Mouse (Mus musculus) stomach, embryonic 16.5 days (tissue): ENCODE data around the gene Insm1. TPM values are rescaled to one million over a fixed set of nuclear protein-coding genes. Genes with fewer than 3 reads are reported as not detected.

Experiments used
- ATAC-seq: fragments of 200-750 bp; cut with Nextera tagmentation; 2 replicates; pipeline ENCODE4 v1.8.0; 2017; ENCODE audit warnings: moderate number of reproducible peaks, moderate TSS enrichment; ENCODE audit not compliant: insufficient read depth, low FRiP score
- H3K27ac ChIP-seq: fragments of 300-500 bp; sonication (generic); 2 replicates; pipeline ENCODE4 v1.5.1; 2014; ENCODE audit warnings: low read length
- H3K27me3 ChIP-seq: fragments of 300-500 bp; sonication (generic); 2 replicates; pipeline ENCODE4 v1.6.1; 2014; ENCODE audit warnings: low read length, control low read depth, mixed read lengths; ENCODE audit not compliant: control insufficient read depth, insufficient read depth
- H3K36me3 ChIP-seq: fragments of 300-500 bp; sonication (generic); 2 replicates; pipeline ENCODE4 v1.6.1; 2014; ENCODE audit warnings: low read length; ENCODE audit not compliant: control insufficient read depth, insufficient read depth
- H3K4me1 ChIP-seq: fragments of 300-500 bp; sonication (generic); 2 replicates; pipeline ENCODE4 v1.6.1; 2014; ENCODE audit warnings: low read length, control low read depth, mixed read lengths; ENCODE audit not compliant: control insufficient read depth, insufficient read depth
- H3K4me2 ChIP-seq: fragments of 300-500 bp; sonication (generic); 2 replicates; pipeline ENCODE4 v1.6.1; 2014; ENCODE audit warnings: low read depth, low read length, mixed read lengths
- H3K4me3 ChIP-seq: fragments of 300-500 bp; sonication (generic); replicated peaks from 2 replicates; pipeline ENCODE4 v1.5.1; 2014; ENCODE audit warnings: mild to moderate bottlenecking, low read length
- H3K9ac ChIP-seq: fragments of 300-500 bp; sonication (generic); 2 replicates; pipeline ENCODE4 v1.6.1; 2014; ENCODE audit warnings: low read length
- H3K9me3 ChIP-seq: fragments of 300-500 bp; sonication (generic); replicated peaks from 2 replicates; pipeline ENCODE4 v1.6.1; 2016; ENCODE audit warnings: low read length, control low read depth; ENCODE audit not compliant: control insufficient read depth
- WGBS: fragments of 180-500 bp; shearing (Covaris S2); extraction: QIAGEN DNeasy Blood & Tissue Kit; methylation state at CpG from one replicate; pipeline ENCODE4 v1.1.7; 2014; 5-methylcytosine and 5-hydroxymethylcytosine counted together
- polyA plus RNA-seq: library from polyadenylated mRNA; unstranded; fragments of >200 nt; fragmentation: Nextera tagmentation; extraction: Ambion mirVana; gene quantifications from 2 replicates; pipeline ENCODE4 v1.2.1, GENCODE M21; 2015

Insm1 gene
- polyA plus RNA-seq, 1 experiment from 2014 or later = 0.46 TPM

DNA sequence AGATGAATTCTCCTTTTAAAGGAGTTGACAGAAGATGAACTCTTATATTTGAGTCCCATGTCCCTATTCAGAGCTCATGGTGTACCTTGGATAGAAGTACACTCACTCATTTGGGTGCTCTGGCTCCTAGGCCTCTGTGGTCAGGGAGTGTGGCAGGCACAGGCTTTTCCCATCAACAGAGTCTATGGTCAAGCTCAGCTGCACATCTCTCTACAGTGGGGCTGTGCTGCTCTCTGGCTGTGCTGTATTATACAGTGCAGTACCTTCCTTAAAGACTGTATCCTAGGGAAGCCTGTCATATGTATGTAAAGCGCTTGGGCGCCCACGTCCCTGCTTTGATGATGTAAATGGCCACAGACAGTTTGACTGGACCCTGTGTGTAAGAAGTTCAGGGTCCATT, 35.9 kb downstream of the Insm1 start:
- ATAC-seq = no peak
- no peak overlapping the region for H3K4me3 ChIP-seq
- H3K36me3 ChIP-seq = no peaks in the 10 kb centered on the region
- H3K9me3 ChIP-seq = no peaks in the 10 kb centered on the region
- no peaks in the 10 kb centered on the region for H3K27me3 ChIP-seq
- no peaks in the 10 kb centered on the region for H3K4me1 ChIP-seq
- no peak overlapping the region for H3K9ac ChIP-seq
- H3K4me2 ChIP-seq = no peak overlapping the region
- no peak overlapping the region for H3K27ac ChIP-seq
- 86% methylated on average over 3 of the region's 3 CpGs for WGBS

- no peaks in the 10 kb centered on the region for H3K4me1 ChIP-seq
- WGBS = 38% methylated on average over 10 of the region's 10 CpGs
- ATAC-seq = peak; percentile 64; the same call in 1 of the 2 replicates
- no peak overlapping the region for H3K9ac ChIP-seq
- H3K9me3 ChIP-seq = no peaks in the 10 kb centered on the region
- no peak overlapping the region for H3K4me3 ChIP-seq
- no peak overlapping the region for H3K4me2 ChIP-seq
- no peak overlapping the region for H3K27ac ChIP-seq
- no peaks in the 10 kb centered on the region for H3K36me3 ChIP-seq
- H3K27me3 ChIP-seq = no peaks in the 10 kb centered on the region
Measured at GRCm38 (mm10) chr2:146258736-146259469, 37.2 kb downstream of the Insm1 start.

- H3K27me3 ChIP-seq = no peaks in the 10 kb centered on the region
- H3K9me3 ChIP-seq = no peaks in the 10 kb centered on the region
- H3K4me3 ChIP-seq = no peak overlapping the region
- no peaks in the 10 kb centered on the region for H3K36me3 ChIP-seq
- 54% methylated on average over 18 of the region's 18 CpGs for WGBS
- ATAC-seq = no peak
- no peak overlapping the region for H3K27ac ChIP-seq
- H3K9ac ChIP-seq = peak overlapping the region; percentile 40; the same call in 1 of the 2 replicates
- no peak overlapping the region for H3K4me2 ChIP-seq
- H3K4me1 ChIP-seq = no peaks in the 10 kb centered on the region
Measured at GRCm38 (mm10) chr2:146259787-146260560, 38.3 kb downstream of the Insm1 start.

DNA sequence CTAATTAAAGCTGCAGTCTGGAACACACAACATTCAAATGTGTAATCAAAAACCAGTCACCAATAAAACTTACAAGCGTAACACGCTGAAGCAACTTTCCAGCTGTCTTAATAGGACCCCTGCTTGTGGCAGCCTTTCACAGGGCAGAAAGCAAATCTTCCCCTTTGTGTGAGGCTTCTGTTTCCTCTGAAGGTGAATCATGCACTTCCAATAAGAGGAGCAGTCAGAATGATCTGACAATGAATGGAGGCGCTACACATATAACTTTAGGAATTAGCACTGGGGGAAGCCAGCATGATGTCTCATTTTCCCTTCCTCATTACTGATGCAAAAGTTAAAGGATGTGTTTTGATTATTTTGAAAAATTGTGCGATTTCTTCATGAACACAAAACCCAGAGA, 39.4 kb downstream of the Insm1 start:
- no peak overlapping the region for H3K27ac ChIP-seq
- H3K4me1 ChIP-seq = no peaks in the 10 kb centered on the region
- ATAC-seq = no peak
- no peaks in the 10 kb centered on the region for H3K9me3 ChIP-seq
- H3K9ac ChIP-seq = no peak overlapping the region
- no peaks in the 10 kb centered on the region for H3K36me3 ChIP-seq
- WGBS = 82% methylated on average over 4 of the region's 4 CpGs
- H3K27me3 ChIP-seq = no peaks in the 10 kb centered on the region
- H3K4me2 ChIP-seq = no peak overlapping the region
- H3K4me3 ChIP-seq = no peak overlapping the region

DNA sequence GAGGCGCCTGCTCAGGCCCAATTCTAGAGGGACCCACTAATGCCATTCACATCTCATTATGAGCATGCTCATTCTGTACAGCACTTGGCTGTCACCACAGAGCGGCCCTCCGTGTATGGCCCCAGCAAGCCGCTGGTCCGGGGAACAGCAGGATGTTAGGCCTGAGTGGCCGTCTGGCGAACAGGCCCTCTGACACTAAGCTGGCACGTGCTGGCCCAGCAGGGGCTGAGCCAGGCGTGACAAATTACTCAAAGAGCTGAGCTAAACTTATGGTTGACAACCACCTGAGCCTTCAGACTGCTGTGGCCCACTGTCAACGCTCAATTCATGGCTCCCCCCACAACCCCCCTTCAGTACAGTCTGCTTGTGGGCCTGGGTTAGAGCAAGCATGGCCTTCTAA, 40.5 kb downstream of the Insm1 start:
- 59% methylated on average over 10 of the region's 10 CpGs for WGBS
- no peaks in the 10 kb centered on the region for H3K4me1 ChIP-seq
- no peak overlapping the region for H3K27ac ChIP-seq
- H3K27me3 ChIP-seq = no peaks in the 10 kb centered on the region
- no peaks in the 10 kb centered on the region for H3K36me3 ChIP-seq
- no peak for ATAC-seq
- no peaks in the 10 kb centered on the region for H3K9me3 ChIP-seq
- H3K9ac ChIP-seq = no peak overlapping the region
- no peak overlapping the region for H3K4me3 ChIP-seq
- H3K4me2 ChIP-seq = no peak overlapping the region

- Histone ChIP-seq H3K9me3 (no peaks in the 10 kb centered on the region), H3K4me3 (no peak overlapping the region), H3K4me1 (no peaks in the 10 kb centered on the region), H3K4me2 (no peak overlapping the region), H3K9ac (no peak overlapping the region), H3K27ac (no peak overlapping the region), H3K36me3 (no peaks in the 10 kb centered on the region), H3K27me3 (no peaks in the 10 kb centered on the region)
- no peak for ATAC-seq
Measured at GRCm38 (mm10) chr2:146262966-146263365, 41.2 kb downstream of the Insm1 start.

DNA sequence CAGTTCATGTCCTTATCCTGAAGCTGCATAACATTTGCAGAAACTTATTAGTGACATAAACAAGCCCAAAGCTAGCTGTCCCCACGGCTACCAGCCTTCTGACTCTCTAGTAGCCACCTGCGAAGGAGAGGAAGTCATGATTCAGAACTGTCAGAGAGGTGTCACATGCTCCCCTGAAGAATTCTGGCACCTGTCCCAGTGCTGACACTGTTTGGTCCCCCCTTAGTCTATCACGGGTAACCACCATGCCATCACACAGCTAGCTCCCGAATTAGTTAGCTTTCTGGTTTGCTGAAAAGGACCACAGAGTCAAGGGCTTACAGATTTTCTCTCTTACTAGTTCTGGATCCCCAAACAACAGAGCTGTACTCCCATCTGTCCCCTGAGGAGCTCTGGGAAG, 43.3 kb downstream of the Insm1 start:
- Histone ChIP-seq H3K9ac (no peak overlapping the region), H3K27me3 (no peaks in the 10 kb centered on the region), H3K9me3 (no peaks in the 10 kb centered on the region), H3K4me1 (no peaks in the 10 kb centered on the region), H3K36me3 (no peaks in the 10 kb centered on the region), H3K4me3 (no peak overlapping the region), H3K27ac (no peak overlapping the region), H3K4me2 (no peak overlapping the region)
- ATAC-seq = no peak
- 49% methylated on average over 4 of the region's 4 CpGs for WGBS

DNA sequence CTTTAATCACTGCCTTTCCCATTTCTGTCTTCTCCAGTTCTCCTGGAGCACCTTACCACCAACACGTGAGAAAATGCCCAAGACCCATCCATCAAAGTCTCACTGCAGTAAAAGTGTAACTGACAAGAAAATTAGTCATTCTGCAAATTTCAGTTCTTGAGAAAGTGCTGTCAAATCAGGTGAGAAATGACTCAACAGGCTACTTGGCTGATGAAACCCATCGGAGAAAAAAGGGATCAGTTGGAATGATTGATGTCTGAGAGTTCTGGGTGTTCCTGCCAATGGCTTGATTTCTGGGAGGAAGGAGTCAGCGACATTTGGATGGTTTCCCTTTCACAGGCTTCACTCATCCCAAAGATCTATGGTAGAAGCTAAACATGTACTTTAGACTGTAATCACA, 44.8 kb downstream of the Insm1 start:
- Histone ChIP-seq H3K36me3 (no peaks in the 10 kb centered on the region), H3K27ac (no peak overlapping the region), H3K9ac (no peak overlapping the region), H3K4me1 (no peaks in the 10 kb centered on the region), H3K27me3 (no peaks in the 10 kb centered on the region), H3K4me3 (no peak overlapping the region), H3K4me2 (no peak overlapping the region), H3K9me3 (no peaks in the 10 kb centered on the region)
- ATAC-seq = no peak
- WGBS = 50% methylated on average over 3 of the region's 3 CpGs
